Mouse (Mus musculus): Measurements from ENCODE around the gene Mrpl20. TPM values are rescaled to one million over a fixed set of nuclear protein-coding genes. Genes with fewer than 3 reads are reported as not detected.

Mrpl20 gene
- total RNA-seq, 4 experiments from 2014 or later, result 46.2 to 50.5 (median 47.7) TPM

GRCm38 (mm10) chr4:155851951-155852411 is 49.3 kb downstream of the Mrpl20 start:
- no peak for DNase-seq (ENCODE audit: low spot score in 2 of 2)

- DNase-seq (ENCODE audit: low spot score in 2 of 2), result no peak
These were observed 50.7 kb downstream of the Mrpl20 start for GRCm38 (mm10) chr4:155853421-155853820.

- DNase-seq (ENCODE audit: low spot score in 2 of 2), result no peak
These were observed 52.3 kb downstream of the Mrpl20 start for GRCm38 (mm10) chr4:155854991-155855390.

- DNase-seq (ENCODE audit: low spot score in 2 of 2), result no peak
These were observed 53.4 kb downstream of the Mrpl20 start for GRCm38 (mm10) chr4:155856071-155856470.

- DNase-seq (ENCODE audit: low spot score in 2 of 2), result no peak
These were observed 54.2 kb downstream of the Mrpl20 start for GRCm38 (mm10) chr4:155856881-155857280.

GRCm38 (mm10) chr4:155859318-155859717 is 56.6 kb downstream of the Mrpl20 start:
- no peak for DNase-seq (ENCODE audit: low spot score in 2 of 2)

Small RNA genes within 50 kb of the gene (microRNA-seq; reads per million reads assigned to microRNA genes)
- not detected for gene Gm27743

Other genes starting within 250 kb of the Mrpl20 start
- gene Nadk, start 240.5 kb upstream of the Mrpl20 start, total RNA-seq (2022), result 10 to 100 TPM; 10.8 to 19.0 (median 15.8) TPM
- 1 to 10 TPM; 2.8 to 3.8 (median 3.4) TPM for gene Slc35e2, start 201.5 kb upstream of the Mrpl20 start, total RNA-seq (2022)
- gene Cdk11b, start 178.0 kb upstream of the Mrpl20 start, total RNA-seq (2022), result 10 to 100 TPM; 22.7 to 30.1 (median 27.5) TPM
- gene Gm10563, start 157.5 kb upstream of the Mrpl20 start, total RNA-seq (2022), result not detected
- gene Mmp23, start 149.5 kb upstream of the Mrpl20 start, total RNA-seq (2022), result 1 to 10 TPM in 2 of 4 experiments, under 1 TPM in 2; 0.70 to 1.6 (median 1.1) TPM
- gene Mib2, start 133.7 kb upstream of the Mrpl20 start, total RNA-seq (2022), result 10 to 100 TPM; 17.8 to 22.6 (median 18.8) TPM
- gene Fndc10, start 108.5 kb upstream of the Mrpl20 start, total RNA-seq (2022), result 1 to 10 TPM in 3 of 4 experiments, under 1 TPM in 1; 0.70 to 1.5 (median 1.1) TPM
- 10 to 100 TPM; 37.8 to 42.0 (median 38.2) TPM for gene Ssu72, start 98.1 kb upstream of the Mrpl20 start, total RNA-seq (2022)
- gene Tmem240, start 68.1 kb upstream of the Mrpl20 start, total RNA-seq (2022), result under 1 TPM; 0.19 to 0.62 (median 0.37) TPM
- gene Atad3a, start 41.8 kb upstream of the Mrpl20 start, total RNA-seq (2022), result 10 to 100 TPM; 23.8 to 25.1 (median 23.9) TPM
- 1 to 10 TPM; 4.0 to 8.9 (median 6.2) TPM for gene Vwa1, start 28.2 kb upstream of the Mrpl20 start, total RNA-seq (2022)
- under 1 TPM; 0.21 to 0.72 (median 0.31) TPM for gene Tmem88b, start 17.0 kb upstream of the Mrpl20 start, total RNA-seq (2022)
- gene Ankrd65, start 12.4 kb upstream of the Mrpl20 start, total RNA-seq (2022), result not detected
- gene Ccnl2, start 9.6 kb downstream of the Mrpl20 start, total RNA-seq (2022), result 10 to 100 TPM; 11.6 to 19.5 (median 15.0) TPM
- 10 to 100 TPM; 73.1 to 83.9 (median 79.0) TPM for gene Aurkaip1, start 28.4 kb downstream of the Mrpl20 start, total RNA-seq (2022)
- 10 to 100 TPM; 16.5 to 34.5 (median 24.9) TPM for gene Mxra8, start 36.8 kb downstream of the Mrpl20 start, total RNA-seq (2022)
- 100 to 1,000 TPM; 117 to 124 (median 120) TPM for gene Dvl1, start 44.5 kb downstream of the Mrpl20 start, total RNA-seq (2022)
- under 1 TPM in 2 of 4 experiments, not detected in 2; 0.11 to 0.12 TPM for gene Tas1r3, start 60.5 kb downstream of the Mrpl20 start, total RNA-seq (2022)
- 10 to 100 TPM; 11.0 to 18.7 (median 16.1) TPM for gene Cptp, start 66.6 kb downstream of the Mrpl20 start, total RNA-seq (2022)
- 10 to 100 TPM; 13.0 to 16.8 (median 14.1) TPM for gene Ints11, start 66.7 kb downstream of the Mrpl20 start, total RNA-seq (2022)
- gene Pusl1, start 88.9 kb downstream of the Mrpl20 start, total RNA-seq (2022), result 10 to 100 TPM; 14.2 to 17.0 (median 14.9) TPM
- 1 to 10 TPM; 5.6 to 8.3 (median 7.2) TPM for gene Acap3, start 88.9 kb downstream of the Mrpl20 start, total RNA-seq (2022)
- 10 to 100 TPM; 53.4 to 69.1 (median 58.7) TPM for gene Ube2j2, start 141.0 kb downstream of the Mrpl20 start, total RNA-seq (2022)
- gene C1qtnf12, start 159.4 kb downstream of the Mrpl20 start, total RNA-seq (2022), result 10 to 100 TPM; 14.6 to 22.4 (median 20.8) TPM
- gene B3galt6, start 189.8 kb downstream of the Mrpl20 start, total RNA-seq (2022), result 1 to 10 TPM in 3 of 4 experiments, under 1 TPM in 1; 0.94 to 1.8 (median 1.6) TPM
- 10 to 100 TPM; 68.8 to 85.8 (median 77.5) TPM for gene Sdf4, start 190.0 kb downstream of the Mrpl20 start, total RNA-seq (2022)
- gene Tnfrsf4, start 211.0 kb downstream of the Mrpl20 start, total RNA-seq (2022), result 1 to 10 TPM in 3 of 4 experiments, under 1 TPM in 1; 0.65 to 1.9 (median 1.4) TPM
- gene Tnfrsf18, start 223.3 kb downstream of the Mrpl20 start, total RNA-seq (2022), result not detected

Measured in gastrocnemius, adult 8-10 months (tissue).